Comparison of ENCODE assay signal across 13 mouse cellular contexts in genomic region chr5:36553886-36554285, GRCm38 (mm10). TPM values are rescaled to one million over a fixed set of nuclear protein-coding genes. Genes with fewer than 3 reads are reported as not detected.
DNase-seq lines count a peak whose midpoint lies in the region; ATAC-seq and TF ChIP-seq lines count a peak whose summit lies in the region.
"Had no signal": no experiment of that assay in that cellular context is flagged by ENCODE, and none has a peak within 500 bp of the region (broad histone marks: within the 10 kb centered on the region; RNA-seq: fewer than 3 reads in every experiment).

No protein-coding gene starts in this region.

- H3K9me3 ChIP-seq in heart, embryonic 16.5 days (replicated peaks; ENCODE audit: control insufficient read depth, low read length): no peaks in the 10 kb centered on the region
- H3K9me3 ChIP-seq: forebrain, embryonic 12.5 days; limb, embryonic 12.5 days; neural tube, embryonic 15.5 days had no signal

- no peak overlapping the region for H3K4me2 ChIP-seq in heart, embryonic 16.5 days (ENCODE audit: low read depth, low read length)
- H3K4me2 ChIP-seq: forebrain, embryonic 12.5 days; limb, embryonic 12.5 days; neural tube, embryonic 15.5 days had no signal

- H3K79me2 ChIP-seq in heart, adult 2 months (replicated peaks; ENCODE audit: control insufficient read depth, insufficient read depth, low read length): no peaks in the 10 kb centered on the region

- H3K27me3 ChIP-seq in heart, adult 2 months (ENCODE audit: control insufficient read depth, insufficient read depth, low read length): no peaks in the 10 kb centered on the region
- H3K27me3 ChIP-seq in heart, embryonic 16.5 days (ENCODE audit: control insufficient read depth, insufficient read depth, low read length): no peaks in the 10 kb centered on the region; the same call in 1 of the 2 replicates
- no peaks in the 10 kb centered on the region for H3K27me3 ChIP-seq in small intestine, adult 2 months (ENCODE audit: control insufficient read depth, insufficient read depth, low read length)
- H3K27me3 ChIP-seq: forebrain, embryonic 12.5 days; limb, embryonic 12.5 days; neural tube, embryonic 15.5 days had no signal

- no peak for TF ChIP-seq POLR2A in heart, adult 2 months (IDR thresholded peaks at IDR 0.05; ENCODE audit: insufficient read depth, low read depth, low read length)
- TF ChIP-seq POLR2A in small intestine, adult 2 months (IDR thresholded peaks at IDR 0.05; ENCODE audit: low read depth, low read length): no peak

- H3K4me1 ChIP-seq in heart, adult 2 months (ENCODE audit: control insufficient read depth, insufficient read depth, low read length): peaks cover 8% of the 10 kb centered on the region
- H3K4me1 ChIP-seq in heart, embryonic 16.5 days (ENCODE audit: control insufficient read depth, insufficient read depth, low read length): peaks cover 12% of the 10 kb centered on the region
- peaks cover 28% of the 10 kb centered on the region for H3K4me1 ChIP-seq in small intestine, adult 2 months (ENCODE audit: control insufficient read depth, insufficient read depth, insufficient read length, low read length)

- no peak for DNase-seq in heart, adult 2 months
- no peak for DNase-seq in heart, postnatal 4 days
- DNase-seq in B cell, adult 2 months: peak; percentile 39 to 52
- no peak for DNase-seq in gastrocnemius, postnatal 14 days
- DNase-seq in layer of hippocampus, postnatal 14 days (ENCODE audit: low spot score in 2 of 2): no peak
- DNase-seq in spleen, adult 18-20 months: no peak
- DNase-seq: adrenal gland, postnatal 14 days; kidney, postnatal 14 days had no signal

- no peak for ATAC-seq in heart, embryonic 16.5 days (replicated peaks; ENCODE audit: extremely low read depth, insufficient read depth, low FRiP score)

- H3K27ac ChIP-seq in heart, adult 2 months: peak overlapping the region; percentile 26; the same call in 1 of the 2 replicates
- peak overlapping the region; percentile 47 for H3K27ac ChIP-seq in heart, embryonic 16.5 days (ENCODE audit: low read length)
- peak overlapping the region; percentile 79 for H3K27ac ChIP-seq in small intestine, adult 2 months (ENCODE audit: insufficient read depth, low read depth, low read length)
- H3K27ac ChIP-seq: forebrain, embryonic 12.5 days; limb, embryonic 12.5 days; neural tube, embryonic 15.5 days had no signal

- 53% methylated on average over 4 of the region's 4 CpGs for WGBS in heart, adult 2 months
- WGBS in heart, embryonic 16.5 days: 40% methylated on average over 4 of the region's 4 CpGs
- WGBS in small intestine, adult 2 months: 21% methylated on average over 4 of the region's 4 CpGs

- intact Hi-C loops in heart, adult 2 months (cut with DNase I): no loop called here
- intact Hi-C loops in gastrocnemius, postnatal 14 days (cut with DNase I; ENCODE audit: low total_unique reads): no loop called here

- H3K9ac ChIP-seq in heart, adult 2 months (ENCODE audit: low read depth, low read length): no peak overlapping the region
- no peak overlapping the region for H3K9ac ChIP-seq in heart, embryonic 16.5 days (ENCODE audit: low read length)
- H3K9ac ChIP-seq: forebrain, embryonic 12.5 days; limb, embryonic 12.5 days; neural tube, embryonic 15.5 days had no signal

- no peak overlapping the region for H3K4me3 ChIP-seq in heart, adult 2 months
- no peak overlapping the region for H3K4me3 ChIP-seq in heart, embryonic 16.5 days (ENCODE audit: low read length)
- no peak overlapping the region for H3K4me3 ChIP-seq in small intestine, adult 2 months (ENCODE audit: low read depth, low read length)
- H3K4me3 ChIP-seq: forebrain, embryonic 12.5 days; limb, embryonic 12.5 days; neural tube, embryonic 15.5 days had no signal

- no peak for TF ChIP-seq EP300 in heart, adult 2 months (IDR thresholded peaks at IDR 0.05; ENCODE audit: insufficient read depth, low read depth, low read length)

- no peaks in the 10 kb centered on the region; the same call in 1 of the 2 replicates for H3K36me3 ChIP-seq in heart, adult 2 months (ENCODE audit: control insufficient read depth, insufficient read depth, low read length)
- H3K36me3 ChIP-seq in heart, embryonic 16.5 days (ENCODE audit: control insufficient read depth, insufficient read depth): no peaks in the 10 kb centered on the region
- H3K36me3 ChIP-seq in small intestine, adult 2 months (ENCODE audit: control insufficient read depth, insufficient read depth, low read length): no peaks in the 10 kb centered on the region
- H3K36me3 ChIP-seq: forebrain, embryonic 12.5 days; limb, embryonic 12.5 days; neural tube, embryonic 15.5 days had no signal

- TF ChIP-seq CTCF in heart, adult 2 months (IDR thresholded peaks at IDR 0.05): no peak
- TF ChIP-seq CTCF in small intestine, adult 2 months (IDR thresholded peaks at IDR 0.05; ENCODE audit: extremely low read depth, insufficient read length, insufficient replicate concordance, low read depth, low read length): no peak

RNA-seq across cellular contexts. Expression of gene Tbc1d14, which starts 39.2 kb away (rescaled TPM):
- 10 to 100 TPM; 11.7 to 12.4 TPM for total RNA-seq in heart, adult 2 months (2021)
- polyA plus RNA-seq in heart, adult 2 months (2012; rRNA removed): 13.0 and 20.4 TPM in 2 replicates
- 10 to 100 TPM; 20.6 to 22.6 TPM for total RNA-seq in heart, postnatal 4 days (2021)
- polyA plus RNA-seq in heart, embryonic 16.5 days (2015; fragmentation: Nextera tagmentation; extraction: Ambion mirVana): 18.0 and 18.2 TPM in 2 replicates
- polyA plus RNA-seq in small intestine, adult 2 months (2012; rRNA removed): 21.1 and 21.7 TPM in 2 replicates
- 10 to 100 TPM; 13.9 to 14.6 TPM for total RNA-seq in gastrocnemius, postnatal 14 days (2021)
- total RNA-seq in layer of hippocampus, postnatal 14 days (2021): 100 to 1,000 TPM in 1 of 2 experiments, 10 to 100 TPM in 1; 90.4 to 103 TPM

Comparison
In these comparisons a context has a peak if more than half of its experiments do, and no peak if none do; other contexts are left out.
1. DNase-seq: peak in B cell, adult 2 months (2 of 2); none in heart, adult 2 months (0 of 2), heart, postnatal 4 days (single experiment), gastrocnemius, postnatal 14 days (single experiment), layer of hippocampus, postnatal 14 days (0 of 2) and spleen, adult 18-20 months (0 of 2).
2. H3K27ac ChIP-seq: peak in every context shown above with its lines; median percentile 79 in small intestine, adult 2 months; 47 in heart, embryonic 16.5 days; 26 in heart, adult 2 months.